Mouse (Mus musculus): ENCODE measurements around the gene Grin2b. TPM values are rescaled to one million over a fixed set of nuclear protein-coding genes. Genes with fewer than 3 reads are reported as not detected.
A peak's percentile ranks its signal among the peaks of the same experiment; 100 is the strongest.

Grin2b gene
- polyA plus RNA-seq, 1 experiment from 2014 or later: 2.8 TPM

DNA sequence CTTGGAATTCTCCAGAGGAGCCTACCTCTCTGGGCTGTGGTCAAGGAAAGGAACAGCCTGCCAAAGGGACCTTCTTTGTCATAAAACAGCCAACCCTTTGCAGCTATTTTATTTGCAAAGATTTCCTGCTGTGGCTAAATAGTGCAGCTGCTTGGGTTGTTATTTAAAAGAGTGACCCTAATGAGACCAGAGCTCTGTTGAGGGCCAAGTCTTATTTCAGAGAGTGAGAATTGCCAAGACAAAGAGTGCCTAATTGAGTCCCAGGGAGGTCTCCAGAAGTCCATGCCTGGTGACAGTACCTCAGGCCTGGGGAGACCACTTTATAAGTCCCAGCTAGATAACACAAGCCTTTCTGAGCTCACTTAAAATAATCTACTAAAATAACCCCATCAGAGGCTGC lies 255.6 kb downstream of the Grin2b start:
- H3K4me2 ChIP-seq: no peak overlapping the region
- no peaks in the 10 kb centered on the region for H3K36me3 ChIP-seq
- no peak overlapping the region for H3K4me3 ChIP-seq
- H3K27me3 ChIP-seq: no peaks in the 10 kb centered on the region
- no peak for ATAC-seq (ENCODE audit: borderline replicate concordance, extremely low read depth, low FRiP score, low TSS enrichment)
- H3K9me3 ChIP-seq: no peaks in the 10 kb centered on the region
- no peaks in the 10 kb centered on the region for H3K4me1 ChIP-seq
- no peak overlapping the region for H3K27ac ChIP-seq
- H3K9ac ChIP-seq: no peak overlapping the region

DNA sequence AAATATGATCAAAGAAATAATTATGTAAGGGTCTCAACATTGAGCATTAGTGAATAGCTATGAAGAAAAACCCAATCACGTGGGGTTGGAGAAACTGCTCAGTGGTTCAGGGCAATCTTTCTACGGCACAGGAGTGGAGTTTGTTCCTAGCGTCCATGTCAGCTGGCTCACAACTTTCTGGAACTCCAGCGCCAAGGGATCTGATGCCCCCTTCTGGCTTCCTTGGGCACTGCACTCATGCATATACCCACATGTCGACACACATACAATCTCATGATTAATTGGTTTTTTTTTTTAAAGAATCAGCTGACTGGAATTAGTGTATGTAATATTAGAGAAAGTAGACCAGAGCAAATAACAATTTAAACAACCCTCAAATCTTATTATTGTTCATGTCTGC lies 258.7 kb downstream of the Grin2b start:
- no peak overlapping the region for H3K4me3 ChIP-seq
- no peak overlapping the region for H3K9ac ChIP-seq
- no peak overlapping the region for H3K27ac ChIP-seq
- H3K9me3 ChIP-seq: no peaks in the 10 kb centered on the region
- WGBS: 93% methylated on average over 5 of the region's 5 CpGs
- H3K4me2 ChIP-seq: no peak overlapping the region
- no peaks in the 10 kb centered on the region for H3K4me1 ChIP-seq
- no peak for ATAC-seq (ENCODE audit: borderline replicate concordance, extremely low read depth, low FRiP score, low TSS enrichment)
- H3K36me3 ChIP-seq: no peaks in the 10 kb centered on the region
- H3K27me3 ChIP-seq: no peaks in the 10 kb centered on the region

DNA sequence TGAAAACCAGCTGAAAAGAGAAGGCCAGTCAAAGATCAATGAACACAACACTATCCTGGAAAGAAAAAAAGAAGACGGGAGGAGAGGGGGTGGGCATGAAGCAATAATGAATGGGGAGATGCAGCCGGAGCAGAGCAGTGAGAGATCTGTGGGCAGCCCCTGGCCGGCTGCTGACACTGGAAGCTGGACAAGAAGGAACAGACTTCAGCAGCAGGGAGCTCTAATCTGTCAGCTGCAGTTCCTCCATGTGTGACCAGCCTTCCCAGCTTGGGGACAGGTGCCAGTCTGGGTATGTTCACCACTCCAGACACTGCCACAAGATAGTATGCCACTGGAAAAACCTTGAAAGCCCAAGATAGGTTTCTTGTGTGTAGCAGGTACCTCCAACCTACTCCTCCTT lies 261.2 kb downstream of the Grin2b start:
- ATAC-seq (ENCODE audit: borderline replicate concordance, extremely low read depth, low FRiP score, low TSS enrichment): no peak
- H3K27ac ChIP-seq: no peak overlapping the region
- no peaks in the 10 kb centered on the region for H3K4me1 ChIP-seq
- 0 out of 2 replicates have a peak, but pooled peaks cover 2% of the 10 kb centered on the region for H3K27me3 ChIP-seq
- no peaks in the 10 kb centered on the region for H3K9me3 ChIP-seq
- H3K4me3 ChIP-seq: no peak overlapping the region
- 69% methylated on average over 3 of the region's 3 CpGs for WGBS
- no peak overlapping the region for H3K4me2 ChIP-seq
- no peak overlapping the region for H3K9ac ChIP-seq
- H3K36me3 ChIP-seq: no peaks in the 10 kb centered on the region

GRCm38 (mm10) chr6:135911131-135911530 lies 262.2 kb downstream of the Grin2b start:
- Histone ChIP-seq H3K27me3 (0 out of 2 replicates have a peak, but pooled peaks cover 7% of the 10 kb centered on the region), H3K4me2 (no peak overlapping the region), H3K4me1 (no peaks in the 10 kb centered on the region), H3K9me3 (no peaks in the 10 kb centered on the region), H3K9ac (no peak overlapping the region), H3K36me3 (no peaks in the 10 kb centered on the region), H3K4me3 (no peak overlapping the region), H3K27ac (no peak overlapping the region)
- ATAC-seq (ENCODE audit: borderline replicate concordance, extremely low read depth, low FRiP score, low TSS enrichment): no peak
- 70% methylated on average over 6 of the region's 6 CpGs for WGBS

DNA sequence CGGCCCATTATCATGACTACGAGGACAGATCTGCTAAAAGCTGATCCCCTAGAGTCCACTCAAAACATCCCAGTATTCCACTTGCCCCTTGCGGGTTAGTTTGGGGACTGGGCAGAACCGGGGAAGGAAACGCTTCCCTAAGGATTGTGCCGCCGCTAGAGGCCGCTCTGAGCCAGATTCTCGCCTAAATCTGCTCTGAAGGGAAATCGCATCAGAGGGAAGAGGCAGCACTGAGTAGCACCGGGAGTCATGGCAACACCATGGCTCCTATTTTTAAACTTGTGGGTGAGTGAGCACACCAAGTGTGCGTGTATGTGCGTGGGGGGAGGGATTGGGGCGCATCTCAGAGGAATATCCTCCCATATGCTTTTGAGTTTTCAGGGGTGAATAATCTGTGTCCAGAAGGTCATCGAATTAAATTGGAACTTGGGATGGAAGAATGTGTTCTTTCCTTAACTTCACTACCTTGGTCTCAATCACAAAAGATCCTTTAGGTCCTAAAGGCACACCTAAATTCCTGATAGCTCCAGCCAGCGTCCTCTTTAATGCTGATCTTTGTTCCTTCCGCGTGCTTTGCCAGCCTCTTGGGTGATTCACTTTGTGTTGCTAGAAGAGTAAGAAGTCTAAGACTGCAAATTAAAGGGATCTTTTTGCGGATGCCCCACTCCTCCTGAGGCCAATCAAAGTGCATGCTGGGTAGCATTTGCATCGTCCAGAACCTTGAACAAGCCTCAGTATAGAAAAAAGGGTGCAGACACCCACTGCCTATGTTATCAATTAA lies 265.6 kb downstream of the Grin2b start:
- no peak overlapping the region for H3K27ac ChIP-seq
- no peak for ATAC-seq (ENCODE audit: borderline replicate concordance, extremely low read depth, low FRiP score, low TSS enrichment)
- no peaks in the 10 kb centered on the region for H3K9me3 ChIP-seq
- no peak overlapping the region for H3K9ac ChIP-seq
- H3K27me3 ChIP-seq: 0 out of 2 replicates have a peak, but pooled peaks cover 7% of the 10 kb centered on the region
- no peak overlapping the region for H3K4me2 ChIP-seq
- no peaks in the 10 kb centered on the region for H3K4me1 ChIP-seq
- H3K36me3 ChIP-seq: no peaks in the 10 kb centered on the region
- WGBS: 23% methylated on average over 20 of the region's 20 CpGs
- no peak overlapping the region for H3K4me3 ChIP-seq

- ATAC-seq (ENCODE audit: borderline replicate concordance, extremely low read depth, low FRiP score, low TSS enrichment): no peak
- H3K9me3 ChIP-seq: no peaks in the 10 kb centered on the region
- H3K27ac ChIP-seq: no peak overlapping the region
- H3K4me3 ChIP-seq: no peak overlapping the region
- WGBS: 60% methylated on average over 8 of the region's 8 CpGs
- H3K4me1 ChIP-seq: no peaks in the 10 kb centered on the region
- no peak overlapping the region for H3K9ac ChIP-seq
- H3K27me3 ChIP-seq: 0 out of 2 replicates have a peak, but pooled peaks cover 7% of the 10 kb centered on the region
- H3K36me3 ChIP-seq: no peaks in the 10 kb centered on the region
- H3K4me2 ChIP-seq: no peak overlapping the region
Measured at GRCm38 (mm10) chr6:135907137-135907536, 266.2 kb downstream of the Grin2b start.

DNA sequence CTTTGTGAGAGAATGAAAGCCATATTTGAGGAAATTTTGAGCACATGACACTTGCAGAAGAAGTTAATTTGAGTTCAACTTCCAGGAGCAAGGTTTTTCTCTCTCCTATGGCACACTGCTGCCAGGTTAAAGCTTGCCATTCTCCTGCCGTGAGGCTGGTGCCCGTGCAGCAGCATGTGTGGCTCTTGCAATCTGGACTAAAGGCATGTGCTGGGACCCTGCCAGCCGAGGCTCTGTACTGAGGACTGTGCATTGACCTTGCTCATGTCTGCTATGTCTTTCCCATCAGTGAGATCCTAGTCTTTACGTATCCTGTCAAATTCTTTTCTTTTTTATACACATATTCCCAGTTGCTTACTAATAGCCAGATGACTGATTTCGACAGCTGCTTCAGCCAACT lies 268.9 kb downstream of the Grin2b start:
- H3K27me3 ChIP-seq: 0 out of 2 replicates have a peak, but pooled peaks cover 7% of the 10 kb centered on the region
- no peak for ATAC-seq (ENCODE audit: borderline replicate concordance, extremely low read depth, low FRiP score, low TSS enrichment)
- H3K4me3 ChIP-seq: no peak overlapping the region
- H3K4me2 ChIP-seq: no peak overlapping the region
- 0 out of 2 replicates have a peak, but pooled peaks cover 3% of the 10 kb centered on the region for H3K4me1 ChIP-seq
- no peak overlapping the region for H3K27ac ChIP-seq
- 53% methylated on average over 5 of the region's 5 CpGs for WGBS
- H3K36me3 ChIP-seq: no peaks in the 10 kb centered on the region
- H3K9me3 ChIP-seq: no peaks in the 10 kb centered on the region
- H3K9ac ChIP-seq: no peak overlapping the region

DNA sequence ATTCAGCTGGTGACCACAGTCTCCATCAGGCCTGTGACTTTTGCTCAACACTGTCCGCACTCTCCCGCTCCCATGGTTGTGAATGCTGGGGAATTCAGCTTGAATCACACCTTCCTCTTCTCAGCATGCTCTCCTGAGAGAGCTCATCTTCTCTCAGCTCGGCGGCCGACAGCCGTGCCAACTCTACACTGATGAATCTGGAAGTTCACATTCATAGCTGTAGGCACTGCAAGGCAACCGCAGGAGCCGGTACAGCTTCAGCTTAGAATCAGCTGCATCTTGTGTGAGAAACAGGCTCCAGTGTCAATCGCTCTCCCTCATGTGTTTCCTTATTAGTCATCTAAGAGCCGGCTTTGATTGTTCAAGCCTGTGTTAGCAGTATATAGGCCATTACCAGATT lies 272.9 kb downstream of the Grin2b start:
- Histone ChIP-seq H3K36me3 (no peaks in the 10 kb centered on the region), H3K4me3 (no peak overlapping the region)
- WGBS: 80% methylated on average over 10 of the region's 10 CpGs

DNA sequence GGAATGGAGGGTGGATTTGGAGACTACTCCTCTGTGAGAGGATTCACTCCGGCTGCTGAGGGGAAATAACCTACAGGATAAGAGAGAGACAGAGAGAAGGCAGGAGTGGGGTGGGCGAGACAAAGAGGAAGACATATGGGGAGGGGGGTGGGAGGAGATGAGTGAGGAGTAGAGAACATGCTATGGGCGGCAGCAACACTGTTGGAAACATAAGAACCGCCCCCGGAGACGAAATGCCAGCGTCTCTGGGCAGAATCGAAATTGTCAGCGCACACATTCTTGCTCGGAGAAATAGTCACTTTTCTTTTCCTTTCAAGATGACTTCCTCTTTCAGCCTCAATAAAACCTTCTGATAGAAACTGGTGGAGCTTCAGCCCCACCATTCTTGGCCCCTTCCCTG lies 274.1 kb downstream of the Grin2b start:
- 71% methylated on average over 10 of the region's 10 CpGs for WGBS
- Histone ChIP-seq H3K4me3 (no peak overlapping the region), H3K27me3 (no peaks in the 10 kb centered on the region), H3K9me3 (no peaks in the 10 kb centered on the region), H3K36me3 (no peaks in the 10 kb centered on the region), H3K9ac (no peak overlapping the region), H3K4me2 (no peak overlapping the region), H3K4me1 (0 out of 2 replicates have a peak, but pooled peaks cover 3% of the 10 kb centered on the region), H3K27ac (no peak overlapping the region)
- no peak for ATAC-seq (ENCODE audit: borderline replicate concordance, extremely low read depth, low FRiP score, low TSS enrichment)

More for the DNA sequence above, 272.9 kb downstream of the Grin2b start:
- no peaks in the 10 kb centered on the region for H3K27me3 ChIP-seq
- no peak overlapping the region for H3K27ac ChIP-seq
- H3K9ac ChIP-seq: no peak overlapping the region
- 0 out of 2 replicates have a peak, but pooled peaks cover 3% of the 10 kb centered on the region for H3K4me1 ChIP-seq
- H3K9me3 ChIP-seq: no peaks in the 10 kb centered on the region
- no peak overlapping the region for H3K4me2 ChIP-seq
- no peak for ATAC-seq (ENCODE audit: borderline replicate concordance, extremely low read depth, low FRiP score, low TSS enrichment)

GRCm38 (mm10) chr6:135894793-135895228 lies 278.5 kb downstream of the Grin2b start:
- no peak overlapping the region for H3K4me2 ChIP-seq
- 6% methylated on average over 1 of the region's 1 CpGs for WGBS
- no peak for ATAC-seq (ENCODE audit: borderline replicate concordance, extremely low read depth, low FRiP score, low TSS enrichment)
- no peaks in the 10 kb centered on the region for H3K36me3 ChIP-seq
- no peak overlapping the region for H3K9ac ChIP-seq
- no peaks in the 10 kb centered on the region for H3K4me1 ChIP-seq
- H3K27ac ChIP-seq: no peak overlapping the region
- H3K9me3 ChIP-seq: no peaks in the 10 kb centered on the region
- H3K4me3 ChIP-seq: no peak overlapping the region
- no peaks in the 10 kb centered on the region for H3K27me3 ChIP-seq

DNA sequence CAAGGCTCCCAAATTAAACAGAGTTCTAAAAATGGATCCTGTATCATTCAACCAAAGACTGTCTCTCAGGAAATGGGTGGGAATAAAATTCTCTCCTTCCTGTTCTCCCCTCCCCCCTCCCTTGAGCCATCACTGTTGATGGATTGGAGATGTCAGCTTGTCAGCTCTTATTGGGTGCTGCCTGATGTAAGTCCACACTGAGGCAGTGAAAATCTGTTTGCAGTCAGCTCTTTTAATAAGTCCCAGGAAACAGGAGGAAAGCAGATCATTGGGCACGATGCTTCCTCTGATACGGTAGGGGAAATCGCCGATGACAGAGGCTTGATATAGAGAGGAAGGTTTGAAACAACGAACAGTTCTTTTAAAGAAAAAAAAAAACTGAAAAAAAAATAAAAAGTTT lies 290.7 kb downstream of the Grin2b start:
- Histone ChIP-seq H3K4me3 (no peak overlapping the region), H3K4me1 (peaks cover 5% of the 10 kb centered on the region; the same call in 1 of the 2 replicates), H3K36me3 (no peaks in the 10 kb centered on the region), H3K27ac (no peak overlapping the region), H3K9me3 (no peaks in the 10 kb centered on the region), H3K4me2 (peak overlapping the region; percentile 27; the same call in 1 of the 2 replicates), H3K9ac (no peak overlapping the region), H3K27me3 (no peaks in the 10 kb centered on the region)
- ATAC-seq (ENCODE audit: borderline replicate concordance, extremely low read depth, low FRiP score, low TSS enrichment): no peak
- WGBS: 38% methylated on average over 5 of the region's 5 CpGs

GRCm38 (mm10) chr6:135876163-135876726 lies 297.1 kb downstream of the Grin2b start:
- Histone ChIP-seq H3K9me3 (no peaks in the 10 kb centered on the region), H3K27me3 (no peaks in the 10 kb centered on the region), H3K4me3 (no peak overlapping the region), H3K36me3 (no peaks in the 10 kb centered on the region), H3K9ac (no peak overlapping the region), H3K4me2 (no peak overlapping the region), H3K27ac (no peak overlapping the region), H3K4me1 (no peaks in the 10 kb centered on the region)
- no peak for ATAC-seq (ENCODE audit: borderline replicate concordance, extremely low read depth, low FRiP score, low TSS enrichment)
- 60% methylated on average over 8 of the region's 8 CpGs for WGBS

All from lung, embryonic 15.5 days (tissue).